Mouse (Mus musculus): ENCODE results near the gene Sdad1.
"Not testable (repeated sequence)": the region's sequence is repeated elsewhere in the genome, so short reads cannot be mapped to it uniquely, and the experiment has no call there.

The Sdad1 gene

DNA sequence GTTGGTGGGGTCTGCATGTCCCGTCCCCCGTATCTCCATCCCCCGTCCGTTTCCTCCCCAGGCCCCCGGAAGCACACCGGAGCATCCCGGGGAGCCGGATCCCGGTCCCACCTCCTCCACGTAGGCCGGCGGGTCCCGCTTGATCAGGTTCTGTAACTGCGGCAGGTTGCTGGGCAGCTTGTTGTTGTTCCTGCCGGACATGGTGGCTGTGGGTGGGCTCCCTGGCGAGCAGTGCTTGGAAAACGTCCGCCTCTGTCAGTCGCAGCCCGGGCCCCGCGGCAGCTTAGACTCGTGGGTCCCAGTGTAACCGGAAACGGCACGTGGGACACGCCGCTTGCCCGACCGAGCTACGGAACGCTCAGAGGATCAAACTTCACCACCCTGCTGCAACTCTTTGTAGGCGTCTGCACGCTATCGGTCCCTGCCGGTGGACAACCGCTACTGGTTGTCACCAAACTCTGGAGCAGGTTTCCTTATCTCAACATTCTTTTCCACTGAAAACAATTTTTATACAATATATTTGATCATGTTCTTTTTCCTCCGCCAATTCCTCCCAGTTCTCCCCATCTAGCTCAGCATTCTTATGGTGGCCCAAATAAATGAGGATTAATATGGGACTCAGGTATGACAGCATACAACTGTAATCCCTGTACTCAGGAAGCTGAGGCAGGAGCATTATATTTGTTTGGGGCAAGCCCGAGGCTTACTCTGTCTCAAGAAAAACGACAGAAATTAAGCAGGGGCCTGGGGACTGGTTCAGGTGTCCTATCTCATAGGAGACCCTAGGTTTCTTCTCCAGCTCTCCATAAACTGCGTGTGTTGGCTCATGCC is at the start of gene Sdad1:
Gene Sdad1 (minus strand): TSS at position 799 of the 831 bp plus-strand sequence.
- peak; percentile 91 for DNase-seq

DNA sequence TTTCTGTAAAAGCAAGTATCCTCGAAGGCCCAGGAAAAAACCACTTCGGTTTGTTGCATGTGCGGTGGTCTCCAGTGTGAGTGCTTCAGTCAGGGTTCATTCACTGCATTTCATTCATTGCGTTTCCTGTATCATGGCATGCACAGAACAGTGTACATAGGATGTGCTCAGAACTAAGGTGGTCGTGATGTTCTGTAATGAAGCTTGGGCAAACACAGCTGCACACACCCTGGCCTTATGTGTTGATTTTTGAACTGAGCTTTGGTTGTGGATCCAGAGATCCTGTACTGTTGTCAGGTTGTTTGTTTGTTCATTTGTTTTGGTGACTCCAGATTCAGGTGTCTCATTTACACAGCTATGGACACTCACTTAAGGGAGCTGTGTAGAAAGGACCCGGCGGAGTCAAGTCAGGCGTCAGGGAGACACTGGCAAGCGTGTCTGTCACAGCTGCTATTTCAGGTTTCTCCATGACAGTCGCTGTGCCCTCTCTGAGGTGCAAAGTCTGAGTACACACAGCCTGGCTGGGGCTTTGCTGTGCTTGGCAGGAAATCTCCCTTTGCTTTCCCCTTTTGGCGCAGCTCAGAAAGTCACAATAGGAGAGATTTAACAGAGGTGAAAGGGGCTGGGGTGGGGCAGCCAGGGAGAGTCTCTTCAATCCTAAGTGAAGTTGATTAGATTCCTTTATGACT is 48.6 kb upstream of the Sdad1 start:
- no peak for DNase-seq

DNA sequence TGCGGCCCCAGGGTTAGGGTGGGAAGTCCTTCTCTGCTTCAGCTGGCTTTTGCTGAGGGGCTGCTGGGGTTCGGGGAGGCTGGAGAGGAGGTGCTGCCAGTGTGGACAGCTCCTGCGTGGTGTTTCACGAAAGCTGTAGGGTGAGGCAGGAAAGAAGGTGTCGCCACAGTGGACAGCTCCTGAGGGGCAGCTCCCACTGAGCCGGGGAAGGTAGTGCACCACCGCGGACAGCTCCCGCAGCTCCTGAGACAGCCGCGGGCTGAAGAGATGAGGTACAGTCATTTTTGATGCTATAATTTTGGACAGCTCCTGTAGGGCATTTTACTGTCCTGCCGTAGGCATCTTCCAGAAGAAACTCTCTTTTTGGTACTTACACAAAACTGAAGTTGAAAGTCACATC is 47.8 kb upstream of the Sdad1 start:
- peak; percentile 6 for DNase-seq

DNA sequence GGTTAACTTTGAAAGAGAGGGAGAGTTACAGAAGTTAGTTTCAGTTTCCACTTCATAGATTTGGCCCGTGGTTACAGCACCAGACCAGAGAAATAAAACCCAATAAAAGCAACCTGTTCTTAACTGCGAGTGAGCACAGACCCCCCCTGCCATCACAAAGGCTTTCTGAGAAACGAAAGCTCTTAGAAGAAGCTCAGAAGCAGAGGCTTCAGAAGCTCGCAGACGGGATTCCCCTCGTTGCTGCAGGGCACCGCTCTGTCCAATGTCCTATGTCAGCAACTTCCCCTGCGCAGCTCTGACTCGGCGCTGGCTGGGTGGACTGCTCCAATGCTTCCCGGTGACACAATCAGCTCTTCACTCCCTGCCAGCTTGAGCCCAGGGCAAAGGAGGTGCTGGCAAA is 43.2 kb upstream of the Sdad1 start:
- peak; percentile 48 for DNase-seq

DNA sequence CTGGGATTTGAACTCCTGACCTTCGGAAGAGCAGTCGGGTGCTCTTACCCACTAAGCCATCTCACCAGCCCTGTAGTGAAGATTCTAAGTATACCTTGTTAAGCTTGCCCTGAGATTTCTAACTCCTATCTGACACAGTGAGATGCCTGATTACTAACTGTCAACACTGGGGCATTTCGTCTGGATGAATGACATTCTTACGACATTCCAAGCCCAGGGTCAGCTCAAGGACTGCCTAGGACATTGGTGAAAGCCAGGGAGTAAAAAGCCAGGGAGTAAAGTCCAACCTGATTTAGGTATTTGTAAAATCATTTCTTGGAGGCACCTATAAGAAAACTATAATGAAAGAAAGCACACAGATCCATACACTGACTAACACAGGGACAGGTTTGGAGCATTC is 42.4 kb upstream of the Sdad1 start:
- not testable (repeated sequence) for DNase-seq

DNA sequence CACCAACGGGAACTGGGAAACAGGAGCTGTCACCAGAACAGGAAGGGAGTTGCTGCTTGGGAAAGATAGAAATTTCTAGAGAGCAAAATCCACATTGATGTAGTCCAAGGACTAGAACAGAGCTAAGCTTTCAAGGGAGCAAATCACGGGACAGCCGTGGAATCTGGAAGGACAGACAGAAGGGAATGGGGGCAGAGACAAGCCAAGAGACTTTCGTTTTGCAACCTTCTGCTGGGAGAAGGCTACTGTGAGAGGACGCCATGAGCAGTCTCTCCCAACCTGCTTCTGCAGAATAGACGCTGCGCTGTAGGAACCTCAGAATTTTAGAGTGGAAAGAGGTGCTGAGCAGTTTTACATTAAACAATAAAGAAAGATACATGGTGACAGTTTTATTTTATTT is 39.5 kb upstream of the Sdad1 start:
- DNase-seq: no peak

DNA sequence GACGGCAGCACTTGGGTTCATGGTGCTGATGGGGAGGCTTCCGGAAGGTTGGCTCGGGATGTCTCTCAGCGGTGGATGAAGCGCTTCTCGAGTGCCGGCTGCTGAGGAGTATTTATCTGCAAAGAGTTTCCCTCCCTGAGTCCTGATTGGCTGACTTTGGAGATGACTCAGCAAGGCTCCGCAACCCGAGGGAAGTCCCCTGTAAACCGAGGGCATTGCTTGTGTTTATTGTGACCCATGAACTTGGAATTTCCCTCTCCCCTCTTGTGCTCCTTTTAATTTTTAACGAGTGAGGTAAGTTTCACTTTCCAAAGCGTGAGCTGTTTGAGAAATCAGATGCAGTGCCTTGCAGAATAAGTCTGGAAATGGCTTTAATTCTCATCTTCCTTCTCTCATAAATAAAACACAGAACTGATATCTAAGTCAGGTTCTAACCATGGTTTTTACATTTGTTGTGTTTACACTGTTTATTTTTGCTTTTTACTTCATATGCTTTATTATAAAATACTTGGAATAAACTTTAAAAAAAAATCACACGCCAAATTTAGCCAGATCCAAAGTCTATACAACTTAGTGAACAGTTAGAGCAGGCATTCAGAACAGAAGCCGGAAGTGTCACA is 38.6 kb upstream of the Sdad1 start, which contains the start of gene Cxcl10:
Gene Cxcl10 (minus strand): TSS at position 96 of the 620 bp plus-strand sequence.
- peak; percentile 42 for DNase-seq

DNA sequence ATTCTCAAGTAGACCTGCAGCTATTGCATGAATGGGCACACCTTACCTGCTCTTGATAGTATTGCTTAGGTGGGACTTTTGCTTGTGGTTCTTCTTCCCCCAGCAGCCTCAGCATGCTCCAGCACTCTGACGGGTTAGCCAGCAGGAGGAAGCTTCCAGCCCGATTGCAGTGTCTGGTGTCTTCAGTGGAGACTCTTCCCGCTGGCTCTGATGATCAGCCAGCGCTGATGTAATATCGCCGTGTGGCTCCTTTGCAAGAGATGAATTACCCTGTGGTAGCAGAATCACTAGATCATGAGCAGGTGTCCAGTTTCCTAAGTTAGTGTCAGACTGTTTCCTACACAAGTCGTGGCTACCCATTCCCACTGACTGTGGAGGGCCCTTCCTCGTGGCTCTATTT is 34.7 kb upstream of the Sdad1 start:
- no peak for DNase-seq

DNA sequence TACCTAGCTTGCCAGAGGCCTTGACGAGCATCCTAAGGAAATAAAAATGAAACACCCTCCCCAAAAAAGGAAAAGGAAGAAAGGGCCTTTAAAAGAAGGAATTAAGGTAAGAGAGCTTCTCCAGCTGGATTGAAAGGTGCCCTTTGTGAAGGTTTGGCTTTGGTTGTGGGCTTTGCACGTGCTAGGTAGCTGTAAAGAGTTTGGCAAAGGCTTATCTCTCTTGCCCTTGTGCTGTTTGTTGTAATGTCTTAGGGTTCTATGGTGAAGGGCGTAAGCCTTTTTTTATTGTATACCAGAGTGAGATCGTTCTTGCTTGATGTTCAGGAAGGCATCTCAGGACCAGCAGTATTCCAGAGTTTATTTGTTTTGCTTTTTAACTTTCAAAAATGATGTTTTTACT is 30.3 kb upstream of the Sdad1 start:
- no peak for DNase-seq

DNA sequence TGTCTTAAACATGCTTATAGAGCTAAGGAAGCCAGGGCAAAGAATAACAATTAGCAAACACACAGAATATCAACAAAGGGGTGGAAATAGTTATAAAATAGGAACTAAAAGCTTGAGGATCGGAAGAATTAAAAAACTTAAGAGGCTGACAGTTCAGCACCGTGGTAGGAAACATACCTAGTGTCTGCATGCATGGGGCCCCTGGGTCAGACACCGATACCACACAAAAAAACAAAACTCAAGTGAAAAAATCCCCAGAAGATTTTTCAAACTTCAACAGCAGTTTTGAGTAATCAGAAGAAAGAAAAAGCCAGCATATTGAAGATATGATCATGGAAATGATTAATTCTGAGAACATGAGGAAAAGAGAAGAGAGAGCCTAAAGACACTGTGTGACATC is 26.5 kb upstream of the Sdad1 start:
- DNase-seq: no peak

DNA sequence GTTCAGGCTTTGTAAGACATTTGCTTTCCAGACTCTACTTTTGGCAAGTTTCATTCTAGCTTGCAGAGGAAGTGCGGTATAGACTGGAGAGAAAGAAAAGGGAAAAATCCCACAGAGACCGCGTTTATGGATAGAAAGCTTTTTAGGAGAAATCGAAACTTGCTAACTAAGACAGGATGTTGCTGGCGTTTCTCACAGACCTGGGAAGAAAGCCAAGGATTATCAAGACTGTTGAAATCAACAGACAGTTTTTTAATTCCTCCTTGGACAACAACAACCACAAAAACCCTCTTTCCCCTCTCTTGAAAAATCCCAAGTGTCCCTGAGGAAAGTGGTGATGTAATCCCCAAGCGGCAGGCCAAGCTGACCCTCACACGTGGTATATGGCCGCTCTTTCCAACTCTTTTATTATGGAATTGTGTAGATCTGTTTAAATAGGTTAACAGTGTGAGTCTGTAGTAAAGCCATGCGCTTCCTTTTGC is 22.1 kb upstream of the Sdad1 start:
- peak; percentile 41 for DNase-seq

DNA sequence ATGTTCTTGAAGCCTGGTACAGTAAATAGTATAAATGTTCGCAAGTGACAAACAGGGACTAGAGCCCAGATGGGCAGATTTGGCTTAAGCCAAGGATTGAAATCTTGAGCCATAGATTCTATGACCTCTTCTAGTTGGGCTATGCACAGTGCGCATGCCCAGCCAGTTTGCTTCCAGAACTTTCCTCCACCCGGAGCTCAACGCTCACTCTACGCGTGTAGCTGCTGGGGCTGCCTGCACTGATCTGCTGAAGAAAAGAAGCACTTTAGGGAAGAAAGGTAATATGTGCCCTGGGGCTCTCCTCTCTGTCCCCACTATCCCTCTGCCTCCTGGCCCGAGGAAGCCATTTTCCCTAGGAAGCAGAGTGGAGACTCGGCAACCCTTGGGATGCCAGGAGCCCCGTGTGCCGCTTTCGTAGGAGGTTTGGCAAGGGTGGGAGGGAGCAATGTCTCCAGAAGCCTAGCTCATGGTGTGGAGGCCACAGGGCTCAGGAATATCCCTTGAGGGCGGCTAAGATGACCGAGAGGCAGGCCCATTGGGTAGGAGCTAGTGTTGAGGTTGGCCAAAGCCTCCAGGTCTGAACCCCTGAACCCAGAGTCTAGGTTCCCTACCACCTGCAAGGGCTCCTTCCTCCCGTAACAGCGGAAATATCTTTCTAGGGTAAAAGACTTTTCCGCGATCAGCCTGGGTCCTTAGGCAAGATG is 21.5 kb upstream of the Sdad1 start, which contains the start of gene Art3:
Gene Art3 (plus strand): TSS at position 193 of the 704 bp plus-strand sequence.
- no peak for DNase-seq

DNA sequence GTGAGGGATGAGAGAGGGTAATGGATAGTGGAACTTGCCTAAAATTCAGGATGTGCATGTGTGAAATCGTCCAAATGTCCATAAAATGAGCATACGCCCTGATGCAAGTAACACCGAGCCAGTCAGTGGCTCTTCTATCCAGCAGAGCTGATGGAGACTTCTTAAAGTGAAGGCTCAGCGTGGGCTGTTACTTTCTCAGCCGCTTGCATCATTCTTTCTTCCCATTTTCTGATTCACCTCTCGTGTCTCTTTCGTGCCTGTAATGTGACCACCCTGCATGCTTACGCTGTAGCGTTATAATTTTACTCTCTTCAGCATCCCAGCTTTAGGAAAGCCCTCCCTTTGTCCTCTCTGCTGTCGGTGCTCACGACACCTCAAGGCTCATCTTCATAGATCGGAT is 20.8 kb upstream of the Sdad1 start:
- DNase-seq: no peak

DNA sequence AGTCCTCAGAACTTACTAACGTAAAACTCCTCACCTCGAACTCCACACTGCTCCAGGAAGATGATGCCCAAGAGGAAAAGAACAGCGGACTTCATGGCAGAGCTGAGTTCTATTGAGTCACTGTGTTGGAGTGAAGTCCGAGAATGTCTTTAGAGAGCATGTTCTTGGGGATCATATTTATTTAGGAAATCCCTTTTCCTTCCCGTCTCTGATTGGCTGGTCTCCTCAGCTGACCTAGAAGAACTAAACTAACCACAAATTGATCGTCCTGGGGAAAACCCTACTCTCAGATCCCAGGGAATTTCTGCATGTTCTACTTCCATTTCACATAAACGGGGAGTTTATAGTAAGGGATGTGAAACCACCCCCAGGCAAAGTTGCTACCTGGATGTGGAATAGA is 17.6 kb upstream of the Sdad1 start, which contains the start of gene Cxcl9:
Gene Cxcl9 (minus strand): TSS at position 151 of the 400 bp plus-strand sequence.
- no peak for DNase-seq

DNA sequence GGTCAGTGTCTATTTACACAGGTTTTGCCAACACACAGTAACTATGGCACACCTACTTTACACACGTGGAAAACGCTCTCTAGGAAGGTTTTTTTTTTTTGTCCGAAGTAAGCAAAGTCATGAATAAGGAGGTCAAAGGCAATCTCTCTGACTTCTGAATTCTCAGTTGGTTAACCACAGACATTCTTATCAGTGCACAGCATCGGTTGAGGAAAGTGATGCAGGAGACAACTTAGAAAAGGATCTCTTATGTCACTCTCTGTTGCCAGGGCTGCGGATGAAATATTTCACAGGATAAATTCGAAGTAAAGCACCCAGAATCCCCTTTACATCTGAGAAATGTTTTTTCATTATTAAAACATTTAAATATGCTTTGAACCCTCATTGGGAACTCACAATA is 17.1 kb upstream of the Sdad1 start:
- DNase-seq: no peak

DNA sequence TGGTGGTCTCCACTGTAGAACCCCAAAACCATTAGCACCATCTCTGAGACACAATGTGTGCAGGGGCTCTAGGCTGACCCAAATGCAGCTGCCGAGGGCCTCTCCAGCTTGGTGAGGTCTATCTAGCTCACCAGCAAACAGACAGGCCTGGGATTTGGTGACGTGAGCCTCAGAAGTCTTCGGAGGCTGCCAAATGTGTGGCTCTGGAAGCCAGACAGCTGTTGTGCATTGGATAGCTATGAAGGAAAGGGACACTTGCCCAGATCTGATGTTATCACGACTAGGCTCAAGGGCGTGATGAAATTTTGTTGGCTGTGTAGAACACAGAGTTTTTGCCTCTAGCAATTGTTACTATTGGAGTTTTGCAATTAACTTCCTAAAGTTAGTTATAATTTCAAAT is 13.0 kb upstream of the Sdad1 start:
- peak; percentile 61 for DNase-seq

DNA sequence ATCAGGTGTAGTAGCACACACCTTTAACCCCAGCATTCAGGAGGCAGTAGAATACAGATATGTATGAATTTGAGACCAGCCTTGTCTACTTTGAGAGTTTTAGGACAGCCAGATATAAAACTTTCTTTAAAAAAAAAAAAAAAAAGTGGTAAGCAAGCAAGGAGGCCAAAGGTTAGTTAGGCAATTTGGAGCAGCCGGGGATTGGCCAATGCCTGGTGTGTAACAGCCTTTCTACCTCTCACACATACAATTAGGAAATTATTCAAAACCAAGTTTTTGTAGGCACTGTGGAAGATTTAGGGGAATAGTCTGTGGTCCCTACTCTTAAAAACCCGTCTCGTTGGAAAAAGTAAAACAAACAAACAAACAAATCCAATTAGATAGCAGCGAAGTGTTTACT is 12.3 kb upstream of the Sdad1 start:
- peak; percentile 21 for DNase-seq

DNA sequence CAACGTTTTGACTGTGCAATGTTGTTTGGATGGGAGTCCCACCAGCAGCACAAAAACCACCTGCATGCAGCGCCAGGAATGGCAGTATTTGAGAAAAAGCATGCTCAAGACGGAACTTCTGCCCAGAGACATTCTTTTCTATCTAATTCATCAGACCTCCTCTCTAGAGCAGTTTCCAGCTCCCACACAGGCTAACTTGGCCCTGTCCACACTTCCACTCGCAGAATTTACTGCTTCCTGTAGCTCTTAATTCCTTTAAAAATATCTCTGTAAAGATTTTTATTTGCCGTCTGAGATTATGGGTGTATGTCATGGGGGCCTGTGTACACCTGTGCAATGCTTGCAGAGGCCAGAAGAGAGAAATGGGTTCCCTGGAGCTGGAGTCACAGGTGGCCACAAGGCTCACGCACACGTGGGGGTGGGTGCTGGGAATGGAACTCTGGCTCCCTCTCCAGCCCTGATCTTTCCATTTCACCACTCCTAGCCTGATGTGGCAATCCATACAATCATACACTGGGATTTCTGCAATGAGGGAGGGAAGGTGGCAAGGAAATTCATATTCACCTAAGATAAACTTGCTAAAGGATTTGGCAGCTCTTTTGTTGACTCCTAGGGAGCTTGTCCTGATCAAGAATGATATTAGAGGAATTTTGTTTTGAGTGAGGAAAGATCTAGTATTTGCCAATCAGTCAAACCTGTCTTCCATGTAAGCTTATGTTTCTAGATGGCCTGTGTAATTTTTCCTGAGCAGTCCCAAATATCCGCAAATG is 11.5 kb upstream of the Sdad1 start:
- no peak for DNase-seq

DNA sequence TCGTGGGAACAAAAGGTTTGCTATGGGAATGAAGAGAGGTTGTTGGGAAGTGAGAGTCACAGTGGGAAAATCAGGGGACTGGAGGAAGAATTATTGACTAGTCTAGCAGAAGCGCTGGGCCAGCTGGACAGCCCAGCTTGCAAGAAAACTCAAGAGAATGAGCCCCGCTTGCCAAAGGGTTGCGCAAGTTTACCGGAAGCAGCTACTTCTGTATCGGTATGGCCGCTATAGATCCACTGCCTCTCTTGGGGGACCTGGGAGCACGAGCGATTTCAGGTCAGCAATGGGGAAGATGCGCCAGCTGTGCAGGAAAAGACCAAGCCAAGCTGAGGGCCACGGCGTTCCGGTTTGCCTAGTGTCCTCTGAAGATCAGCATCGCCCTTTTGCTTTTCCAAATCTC is 8.3 kb upstream of the Sdad1 start:
- DNase-seq: no peak

DNA sequence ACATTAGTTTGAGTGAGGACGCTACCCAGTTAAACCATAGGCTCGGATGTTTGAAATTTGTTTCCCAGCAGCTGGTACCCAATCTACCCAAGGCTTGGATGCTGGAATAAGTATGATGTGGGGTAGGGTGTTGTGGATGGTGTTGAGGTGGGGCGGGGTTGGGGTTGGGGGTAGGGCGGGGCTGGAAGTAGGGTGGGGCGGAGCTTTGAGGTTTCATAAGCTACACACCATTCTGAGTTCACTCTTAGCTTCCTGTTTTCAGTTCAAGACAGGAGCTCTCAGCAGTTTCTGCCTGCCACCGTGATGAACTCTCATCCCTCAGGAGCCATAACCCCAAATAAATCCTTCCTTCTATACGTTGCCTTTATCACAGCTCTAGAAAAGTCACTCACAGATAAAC is 7.8 kb upstream of the Sdad1 start:
- no peak for DNase-seq

DNA sequence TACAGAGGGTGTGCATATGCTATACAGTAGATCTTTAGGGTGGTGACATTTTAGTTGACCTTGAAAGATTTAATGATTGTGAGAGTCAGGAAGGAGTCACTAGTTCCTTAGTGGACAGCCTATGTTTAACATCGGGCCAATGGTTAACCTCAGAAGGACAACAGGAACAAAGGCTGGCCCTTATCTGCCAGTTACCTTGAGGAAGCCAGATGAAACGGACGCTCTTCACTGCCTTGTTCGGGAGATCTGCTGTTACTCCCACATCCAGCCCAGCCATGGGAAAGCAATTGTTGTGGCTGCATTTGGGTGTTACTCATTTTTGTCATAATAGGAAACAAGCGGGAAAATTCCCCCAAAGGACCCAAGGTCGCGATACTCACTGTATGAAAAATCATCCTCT is 3.5 kb upstream of the Sdad1 start:
- DNase-seq: no peak

DNA sequence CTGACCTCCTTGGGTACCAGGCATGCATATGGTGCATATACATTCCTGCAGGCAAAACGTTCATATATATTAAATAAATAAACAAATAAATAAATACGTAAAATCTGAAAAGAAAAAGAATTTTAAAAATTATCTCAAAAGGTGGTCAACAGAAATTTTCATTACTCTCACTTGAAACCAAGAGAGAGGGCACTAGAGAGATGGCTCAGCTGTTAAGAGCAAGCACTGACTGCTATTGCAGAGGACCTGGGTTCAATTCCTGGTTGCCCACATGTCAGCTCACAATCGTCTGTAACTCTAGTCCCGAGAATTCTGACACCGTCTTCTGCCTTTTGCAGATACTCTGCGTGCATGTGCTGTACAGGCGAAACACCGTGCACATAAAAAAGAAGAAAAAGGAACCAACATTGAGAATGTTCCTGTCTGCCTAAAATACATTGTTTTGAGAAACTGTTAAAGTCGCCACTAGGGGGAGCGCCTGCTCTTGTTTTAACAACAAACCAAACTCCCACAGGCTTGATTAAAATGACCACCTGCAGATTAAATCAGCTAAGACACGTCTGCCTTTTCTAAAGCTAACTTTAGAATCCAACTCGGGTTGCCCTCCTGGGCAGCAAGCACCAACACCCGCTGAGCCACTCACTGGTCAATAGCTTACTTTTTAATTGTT is 1.9 kb upstream of the Sdad1 start:
- DNase-seq: peak; percentile 94

Data from lung, postnatal 14 days (tissue).